Mouse (Mus musculus) bone marrow macrophage, adult 2 months (primary cell): Measurements from ENCODE around the gene Epha5.

Experiments
- CTCF ChIP-seq: IDR thresholded peaks from 2 replicates; pipeline ENCODE4 v1.5.1; 2012; ENCODE audit warnings: low read depth, mild to moderate bottlenecking, low read length, moderate library complexity
- POLR2A ChIP-seq: IDR thresholded peaks from 2 replicates; pipeline ENCODE4 v1.6.1; 2012; ENCODE audit warnings: mild to moderate bottlenecking, low read depth, low read length, borderline replicate concordance

- TF ChIP-seq CTCF (no peak), POLR2A (no peak)
Measured at GRCm38 (mm10) chr5:84289429-84289977, 127.7 kb downstream of the Epha5 start.
